Mouse (Mus musculus): ENCODE data around the gene Bmp2k. TPM values are rescaled to one million over a fixed set of nuclear protein-coding genes. Genes with fewer than 3 reads are reported as not detected.

Bmp2k gene
- 14.7 and 15.7 TPM in 2 replicates for polyA plus RNA-seq (2014; fragmentation: Nextera tagmentation; extraction: Ambion mirVana)

DNA sequence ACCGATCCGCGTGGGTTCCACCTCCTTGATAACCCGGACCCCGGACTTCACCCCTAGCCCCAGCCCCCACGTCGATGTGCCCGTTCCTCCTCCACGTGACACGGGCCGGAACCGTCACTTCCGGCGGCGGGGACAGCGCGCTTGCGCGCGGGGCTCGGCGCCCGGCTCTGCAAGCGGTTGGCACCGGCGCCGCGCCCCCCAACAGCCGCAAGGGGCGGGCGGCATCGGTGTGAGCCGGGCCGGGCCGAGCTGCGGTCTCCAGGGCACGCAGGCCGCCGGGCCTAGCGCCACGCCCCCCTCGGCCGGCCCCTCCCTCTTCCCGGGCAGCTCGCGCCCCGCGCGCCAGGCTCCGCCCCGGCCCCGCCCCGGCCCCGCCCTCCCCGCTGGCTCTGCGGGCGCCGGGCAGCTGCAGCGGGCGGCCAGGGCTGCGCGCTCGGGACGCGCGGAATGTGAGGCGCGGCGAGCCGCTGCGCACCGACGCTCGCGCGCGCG, at the start of gene Bmp2k:
TSS of gene Bmp2k (plus strand) at position 380 of the 492 bp plus-strand sequence.
- Histone ChIP-seq H3K36me3 (ENCODE audit: control insufficient read depth, insufficient read depth, low read length) (no peaks in the 10 kb centered on the region), H3K27me3 (replicated peaks; ENCODE audit: control insufficient read depth, insufficient read depth, low read length) (no peaks in the 10 kb centered on the region), H3K4me1 (replicated peaks; ENCODE audit: control insufficient read depth, insufficient read depth, low read length) (peaks cover 23% of the 10 kb centered on the region), H3K4me2 (ENCODE audit: low read length) (peak within 1 kb of the TSS; percentile 88), H3K9ac (ENCODE audit: low read length) (peak within 1 kb of the TSS; percentile 82), H3K27ac (ENCODE audit: low read depth) (peak within 1 kb of the TSS; percentile 93), H3K9me3 (ENCODE audit: control insufficient read depth, low read length) (no peaks in the 10 kb centered on the region), H3K4me3 (ENCODE audit: low read depth, low read length) (peak within 1 kb of the TSS; percentile 67)
- ATAC-seq (replicated peaks; ENCODE audit: low FRiP score, low TSS enrichment, low read depth) = peak; percentile 96
- under 1% methylated on average over 62 of the region's 78 CpGs for WGBS
- DNase-seq (ENCODE audit: low spot score) = no peak

- H3K27ac ChIP-seq (ENCODE audit: low read depth) = no peak overlapping the region
- no peaks in the 10 kb centered on the region for H3K9me3 ChIP-seq (ENCODE audit: control insufficient read depth, low read length)
- H3K27me3 ChIP-seq (replicated peaks; ENCODE audit: control insufficient read depth, insufficient read depth, low read length) = no peaks in the 10 kb centered on the region
- H3K36me3 ChIP-seq (ENCODE audit: control insufficient read depth, insufficient read depth, low read length) = no peaks in the 10 kb centered on the region
- DNase-seq (ENCODE audit: low spot score) (no peak), ATAC-seq (replicated peaks; ENCODE audit: low FRiP score, low TSS enrichment, low read depth) (no peak)
- WGBS = 85% methylated on average over 13 of the region's 13 CpGs
- H3K4me1 ChIP-seq (replicated peaks; ENCODE audit: control insufficient read depth, insufficient read depth, low read length) = no peaks in the 10 kb centered on the region
- H3K4me3 ChIP-seq (ENCODE audit: low read depth, low read length) = no peak overlapping the region
- H3K4me2 ChIP-seq (ENCODE audit: low read length) = no peak overlapping the region
- H3K9ac ChIP-seq (ENCODE audit: low read length) = no peak overlapping the region
Measured at GRCm38 (mm10) chr5:96948856-96949527, 48.5 kb upstream of the Bmp2k start.

- Histone ChIP-seq H3K4me2 (ENCODE audit: low read length) (no peak overlapping the region), H3K36me3 (ENCODE audit: control insufficient read depth, insufficient read depth, low read length) (no peaks in the 10 kb centered on the region), H3K9ac (ENCODE audit: low read length) (no peak overlapping the region), H3K27me3 (replicated peaks; ENCODE audit: control insufficient read depth, insufficient read depth, low read length) (no peaks in the 10 kb centered on the region), H3K4me3 (ENCODE audit: low read depth, low read length) (no peak overlapping the region), H3K4me1 (replicated peaks; ENCODE audit: control insufficient read depth, insufficient read depth, low read length) (no peaks in the 10 kb centered on the region), H3K9me3 (ENCODE audit: control insufficient read depth, low read length) (no peaks in the 10 kb centered on the region), H3K27ac (ENCODE audit: low read depth) (no peak overlapping the region)
- DNase-seq (ENCODE audit: low spot score) (no peak), ATAC-seq (replicated peaks; ENCODE audit: low FRiP score, low TSS enrichment, low read depth) (no peak)
- 86% methylated on average over 13 of the region's 13 CpGs for WGBS
Measured at GRCm38 (mm10) chr5:96949839-96950666, 47.4 kb upstream of the Bmp2k start.

DNA sequence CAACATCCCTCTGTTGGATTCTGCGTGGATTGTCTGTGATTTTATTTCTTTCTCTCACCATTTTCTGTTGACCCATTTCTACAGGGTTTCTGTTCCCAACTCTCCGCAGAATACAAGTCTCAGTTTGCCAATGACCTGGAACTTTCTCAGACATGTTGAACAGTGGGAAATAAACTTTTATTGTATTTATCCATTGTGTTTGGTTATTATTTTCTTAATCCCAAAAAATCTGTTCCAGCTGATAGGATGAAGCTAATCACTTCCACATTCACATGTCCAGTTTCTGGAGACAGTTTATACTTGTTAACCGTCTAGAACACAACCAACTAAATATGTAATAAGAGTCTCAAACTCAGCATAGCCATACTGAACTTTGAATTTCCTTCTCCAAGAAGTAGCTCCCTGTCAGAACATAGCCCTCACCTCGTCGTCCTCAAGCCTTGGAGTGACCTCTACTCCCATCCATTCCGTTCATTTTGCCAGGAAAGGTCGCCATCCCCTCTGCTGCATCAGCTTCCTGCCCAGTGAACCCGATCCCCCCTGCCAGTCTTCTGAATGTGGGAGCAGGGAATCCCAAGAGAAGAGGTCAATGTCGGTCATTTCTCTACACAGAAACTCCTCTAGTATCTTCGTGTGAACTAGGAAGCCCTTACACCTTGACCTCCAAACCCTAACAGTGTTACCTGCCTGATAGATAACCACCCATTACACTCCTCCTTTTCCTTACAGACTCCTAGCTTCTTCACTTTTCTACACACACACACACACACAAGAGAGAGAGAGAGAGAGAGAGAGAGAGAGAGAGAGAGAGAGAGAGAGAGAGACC, 46.6 kb upstream of the Bmp2k start:
- Histone ChIP-seq H3K36me3 (ENCODE audit: control insufficient read depth, insufficient read depth, low read length) (no peaks in the 10 kb centered on the region), H3K27me3 (replicated peaks; ENCODE audit: control insufficient read depth, insufficient read depth, low read length) (no peaks in the 10 kb centered on the region), H3K4me3 (ENCODE audit: low read depth, low read length) (no peak overlapping the region), H3K4me1 (replicated peaks; ENCODE audit: control insufficient read depth, insufficient read depth, low read length) (no peaks in the 10 kb centered on the region), H3K9ac (ENCODE audit: low read length) (no peak overlapping the region), H3K27ac (ENCODE audit: low read depth) (no peak overlapping the region), H3K9me3 (ENCODE audit: control insufficient read depth, low read length) (no peaks in the 10 kb centered on the region), H3K4me2 (ENCODE audit: low read length) (no peak overlapping the region)
- 77% methylated on average over 10 of the region's 10 CpGs for WGBS
- ATAC-seq (replicated peaks; ENCODE audit: low FRiP score, low TSS enrichment, low read depth) = no peak
- no peak for DNase-seq (ENCODE audit: low spot score)

DNA sequence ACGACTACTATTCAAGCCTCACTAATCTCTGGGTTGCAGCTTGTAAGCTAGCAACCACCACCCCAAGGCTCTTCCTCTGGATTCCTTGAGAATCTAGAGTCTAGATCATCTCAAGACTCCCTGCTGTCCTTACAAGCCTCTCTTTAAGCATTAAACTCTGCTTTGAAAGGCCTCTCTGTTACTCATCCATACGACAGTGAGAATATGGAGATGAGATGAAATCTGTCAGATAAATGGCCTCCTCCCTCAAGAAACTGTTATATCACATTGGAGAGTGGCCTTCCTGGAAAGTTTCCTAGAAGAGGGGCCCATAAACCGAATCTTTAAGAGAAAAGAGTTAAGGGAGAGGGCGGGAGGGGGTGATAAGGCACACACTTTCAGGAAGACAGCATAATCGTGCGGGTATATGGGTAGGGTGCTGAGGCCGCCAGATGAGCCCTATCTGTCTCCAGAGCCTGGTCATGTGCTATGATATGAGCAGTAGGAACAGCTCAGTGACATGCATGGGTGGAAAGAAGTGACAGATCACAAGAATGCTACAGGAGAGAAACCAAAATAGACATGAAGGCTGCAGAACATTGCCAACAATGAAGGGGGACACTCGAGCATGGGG, 45.9 kb upstream of the Bmp2k start:
- no peaks in the 10 kb centered on the region for H3K36me3 ChIP-seq (ENCODE audit: control insufficient read depth, insufficient read depth, low read length)
- no peaks in the 10 kb centered on the region for H3K4me1 ChIP-seq (replicated peaks; ENCODE audit: control insufficient read depth, insufficient read depth, low read length)
- no peak overlapping the region for H3K27ac ChIP-seq (ENCODE audit: low read depth)
- 63% methylated on average over 8 of the region's 8 CpGs for WGBS
- H3K4me2 ChIP-seq (ENCODE audit: low read length) = no peak overlapping the region
- no peak for DNase-seq (ENCODE audit: low spot score)
- no peak overlapping the region for H3K4me3 ChIP-seq (ENCODE audit: low read depth, low read length)
- H3K27me3 ChIP-seq (replicated peaks; ENCODE audit: control insufficient read depth, insufficient read depth, low read length) = no peaks in the 10 kb centered on the region
- H3K9me3 ChIP-seq (ENCODE audit: control insufficient read depth, low read length) = no peaks in the 10 kb centered on the region
- ATAC-seq (replicated peaks; ENCODE audit: low FRiP score, low TSS enrichment, low read depth) = no peak
- H3K9ac ChIP-seq (ENCODE audit: low read length) = no peak overlapping the region

DNA sequence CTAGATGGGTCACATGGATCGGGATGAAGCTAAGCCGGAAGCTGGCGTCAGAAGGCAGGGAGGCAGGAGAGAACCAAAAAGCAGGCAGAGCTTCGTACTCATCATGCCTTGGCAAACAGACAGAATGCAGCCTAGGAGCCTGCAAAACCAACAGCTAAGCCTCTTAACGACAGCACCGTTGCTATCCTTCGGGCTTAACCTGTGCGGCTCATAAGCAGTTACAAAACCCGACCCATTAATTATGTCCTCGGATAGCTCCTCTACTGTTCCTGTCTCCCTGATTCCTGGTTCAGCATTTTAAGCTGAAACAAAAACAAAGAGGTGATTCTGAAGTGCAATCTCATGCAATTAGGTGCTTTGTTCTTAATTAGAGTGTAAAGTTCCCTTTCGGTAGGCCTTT, 43.4 kb upstream of the Bmp2k start:
- H3K4me2 ChIP-seq (ENCODE audit: low read length) = no peak overlapping the region
- WGBS = 60% methylated on average over 11 of the region's 11 CpGs
- no peak overlapping the region for H3K9ac ChIP-seq (ENCODE audit: low read length)
- no peaks in the 10 kb centered on the region for H3K4me1 ChIP-seq (replicated peaks; ENCODE audit: control insufficient read depth, insufficient read depth, low read length)
- no peak overlapping the region for H3K4me3 ChIP-seq (ENCODE audit: low read depth, low read length)
- ATAC-seq (replicated peaks; ENCODE audit: low FRiP score, low TSS enrichment, low read depth) (no peak), DNase-seq (ENCODE audit: low spot score) (no peak)
- H3K36me3 ChIP-seq (ENCODE audit: control insufficient read depth, insufficient read depth, low read length) = no peaks in the 10 kb centered on the region
- no peaks in the 10 kb centered on the region for H3K27me3 ChIP-seq (replicated peaks; ENCODE audit: control insufficient read depth, insufficient read depth, low read length)
- H3K9me3 ChIP-seq (ENCODE audit: control insufficient read depth, low read length) = no peaks in the 10 kb centered on the region
- no peak overlapping the region for H3K27ac ChIP-seq (ENCODE audit: low read depth)

- ATAC-seq (replicated peaks; ENCODE audit: low FRiP score, low TSS enrichment, low read depth) = no peak
Measured at GRCm38 (mm10) chr5:96954466-96955027, 42.9 kb upstream of the Bmp2k start.

DNA sequence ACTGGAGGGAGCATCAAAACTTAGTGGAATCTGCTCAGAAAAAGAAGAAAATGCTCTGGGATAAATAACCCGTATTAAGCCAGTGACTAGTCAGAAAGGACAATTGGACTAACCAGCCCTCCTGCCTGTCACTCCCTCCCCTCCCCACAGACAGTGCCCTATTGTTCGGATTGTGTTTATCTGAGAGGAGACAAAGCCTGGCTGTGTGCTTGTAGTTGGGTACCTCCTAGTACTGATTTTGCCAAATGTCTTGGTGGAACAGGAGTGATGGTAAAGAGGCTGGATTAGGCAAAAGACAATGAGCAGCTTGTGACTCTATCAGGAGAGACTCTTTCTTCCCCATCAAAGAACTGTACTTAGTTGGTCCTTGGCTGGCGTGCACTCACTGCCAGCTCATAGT, 40.6 kb upstream of the Bmp2k start:
- no peak overlapping the region for H3K27ac ChIP-seq (ENCODE audit: low read depth)
- no peak overlapping the region for H3K9ac ChIP-seq (ENCODE audit: low read length)
- no peak overlapping the region for H3K4me2 ChIP-seq (ENCODE audit: low read length)
- H3K36me3 ChIP-seq (ENCODE audit: control insufficient read depth, insufficient read depth, low read length) = no peaks in the 10 kb centered on the region
- ATAC-seq (replicated peaks; ENCODE audit: low FRiP score, low TSS enrichment, low read depth) (no peak), DNase-seq (ENCODE audit: low spot score) (no peak)
- WGBS = 60% methylated on average over 3 of the region's 3 CpGs
- no peaks in the 10 kb centered on the region for H3K9me3 ChIP-seq (ENCODE audit: control insufficient read depth, low read length)
- H3K27me3 ChIP-seq (replicated peaks; ENCODE audit: control insufficient read depth, insufficient read depth, low read length) = no peaks in the 10 kb centered on the region
- H3K4me3 ChIP-seq (ENCODE audit: low read depth, low read length) = no peak overlapping the region
- 0 out of 2 replicates have a peak, but pooled peaks cover 4% of the 10 kb centered on the region for H3K4me1 ChIP-seq (replicated peaks; ENCODE audit: control insufficient read depth, insufficient read depth, low read length)

More at GRCm38 (mm10) chr5:96954466-96955027, 42.9 kb upstream of the Bmp2k start:
- no peak for DNase-seq (ENCODE audit: low spot score)
- H3K27me3 ChIP-seq (replicated peaks; ENCODE audit: control insufficient read depth, insufficient read depth, low read length) = no peaks in the 10 kb centered on the region
- H3K4me1 ChIP-seq (replicated peaks; ENCODE audit: control insufficient read depth, insufficient read depth, low read length) = no peaks in the 10 kb centered on the region
- H3K9me3 ChIP-seq (ENCODE audit: control insufficient read depth, low read length) = no peaks in the 10 kb centered on the region
- no peak overlapping the region for H3K27ac ChIP-seq (ENCODE audit: low read depth)
- WGBS = 84% methylated on average over 10 of the region's 10 CpGs
- H3K9ac ChIP-seq (ENCODE audit: low read length) = no peak overlapping the region
- no peak overlapping the region for H3K4me2 ChIP-seq (ENCODE audit: low read length)
- no peaks in the 10 kb centered on the region for H3K36me3 ChIP-seq (ENCODE audit: control insufficient read depth, insufficient read depth, low read length)
- H3K4me3 ChIP-seq (ENCODE audit: low read depth, low read length) = no peak overlapping the region
